Mouse (Mus musculus): ENCODE data around the gene Brd2. TPM values are rescaled to one million over a fixed set of nuclear protein-coding genes. Genes with fewer than 3 reads are reported as not detected.

Brd2 gene
- polyA plus RNA-seq, 1 experiment, result 233 TPM

DNA sequence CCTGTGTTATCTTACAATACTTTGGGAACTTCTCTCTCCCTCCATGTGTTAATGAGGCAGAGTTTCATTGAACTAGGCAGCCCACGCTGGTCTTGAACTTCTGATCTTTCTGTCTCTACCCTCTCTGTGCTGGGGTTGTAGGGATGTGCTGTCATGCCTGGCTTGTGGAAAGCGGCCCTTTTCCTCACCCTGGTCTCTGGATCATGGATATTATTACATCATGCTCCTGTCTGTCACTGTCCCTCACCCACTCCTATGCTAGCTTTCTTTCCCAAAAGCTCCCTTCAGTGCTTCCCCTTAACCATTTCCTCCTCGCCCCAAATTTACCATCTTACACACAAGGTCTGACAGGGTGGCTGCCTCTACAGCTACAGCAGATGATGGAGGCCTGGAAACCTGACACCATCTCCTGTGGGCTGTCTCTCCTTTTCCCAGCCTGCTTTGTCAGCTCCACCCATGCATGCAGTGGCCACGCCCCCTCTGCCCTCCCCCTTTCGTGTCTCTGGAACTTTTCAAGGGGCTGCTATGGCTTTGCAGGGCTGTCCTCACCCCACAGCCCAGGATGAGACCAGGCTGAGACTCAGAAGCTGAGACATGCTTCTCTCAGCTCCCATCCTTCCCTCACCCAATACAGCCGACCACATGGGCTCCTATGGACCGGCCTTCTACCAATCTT is 29.1 kb downstream of the Brd2 start:
- no peak overlapping the region for H3K27ac ChIP-seq (ENCODE audit: insufficient read depth, low read length)

GRCm38 (mm10) chr17:34092197-34092875 is 30.1 kb downstream of the Brd2 start, which contains the start of gene H2-Oa:
TSS of gene H2-Oa (plus strand) at chr17:34092340.
- Histone ChIP-seq H3K27ac (ENCODE audit: insufficient read depth, low read length) (no peak within 1 kb of the TSS), H3K4me1 (ENCODE audit: control insufficient read depth, insufficient read depth, low read length) (no peaks in the 10 kb centered on the region), H3K4me3 (ENCODE audit: insufficient read depth, low read length) (no peak within 1 kb of the TSS)
- TF ChIP-seq CTCF (IDR thresholded peaks at IDR 0.05; ENCODE audit: borderline replicate concordance, insufficient read depth, low read length), result no peak
- TF ChIP-seq POLR2A (IDR thresholded peaks at IDR 0.05; ENCODE audit: low read depth, low read length), result no peak

More for the DNA sequence above, 29.1 kb downstream of the Brd2 start:
- no peak overlapping the region for H3K4me3 ChIP-seq (ENCODE audit: insufficient read depth, low read length)
- H3K4me1 ChIP-seq (ENCODE audit: control insufficient read depth, insufficient read depth, low read length), result no peaks in the 10 kb centered on the region
- TF ChIP-seq POLR2A (IDR thresholded peaks at IDR 0.05; ENCODE audit: low read depth, low read length) (no peak), CTCF (IDR thresholded peaks at IDR 0.05; ENCODE audit: borderline replicate concordance, insufficient read depth, low read length) (no peak)

DNA sequence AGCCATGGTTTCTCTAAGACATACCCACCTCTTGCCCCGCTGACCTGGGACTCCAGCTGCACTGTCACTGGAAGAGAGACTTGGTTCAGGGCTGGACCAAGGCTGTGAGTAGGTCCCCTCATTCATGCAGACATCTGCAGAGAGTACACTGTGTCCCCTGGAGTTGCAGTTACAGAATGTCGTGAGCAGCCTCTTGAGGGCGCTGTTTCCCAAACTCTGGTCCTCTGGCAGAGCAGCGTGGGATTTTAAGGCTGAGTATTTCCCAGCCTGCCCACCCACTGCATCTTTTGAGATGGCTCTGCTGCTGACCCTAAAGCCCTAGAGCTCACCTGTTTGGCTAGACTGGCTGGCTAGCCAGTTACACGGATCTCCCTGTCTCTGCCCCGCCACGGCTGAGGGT is 31.5 kb downstream of the Brd2 start:
- no peak overlapping the region for H3K27ac ChIP-seq (ENCODE audit: insufficient read depth, low read length)
- TF ChIP-seq POLR2A (IDR thresholded peaks at IDR 0.05; ENCODE audit: low read depth, low read length) (no peak), CTCF (IDR thresholded peaks at IDR 0.05; ENCODE audit: borderline replicate concordance, insufficient read depth, low read length) (no peak)
- H3K4me3 ChIP-seq (ENCODE audit: insufficient read depth, low read length), result no peak overlapping the region
- H3K4me1 ChIP-seq (ENCODE audit: control insufficient read depth, insufficient read depth, low read length), result no peaks in the 10 kb centered on the region

DNA sequence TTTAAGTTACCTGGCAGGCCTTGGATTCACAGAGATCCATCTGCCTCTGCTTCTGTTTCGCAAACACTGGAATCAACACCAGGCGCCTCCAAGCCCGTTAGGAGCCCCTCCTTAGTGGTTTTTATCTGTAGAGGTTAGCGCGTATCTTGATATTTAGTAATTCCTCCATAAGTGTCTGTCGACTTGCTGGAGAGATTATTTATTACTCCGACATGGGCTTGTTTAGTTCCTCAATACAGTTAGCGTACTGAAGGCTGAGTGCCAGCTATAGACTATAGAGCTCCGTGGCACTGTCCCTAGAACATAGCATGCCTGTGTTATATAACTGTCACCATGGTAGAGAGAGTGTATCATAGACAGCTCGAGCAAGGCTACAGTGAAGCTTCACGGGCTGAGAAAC is 34.3 kb downstream of the Brd2 start:
- H3K4me1 ChIP-seq (ENCODE audit: control insufficient read depth, insufficient read depth, low read length), result no peaks in the 10 kb centered on the region
- H3K4me3 ChIP-seq (ENCODE audit: insufficient read depth, low read length), result no peak overlapping the region
- no peak for TF ChIP-seq CTCF (IDR thresholded peaks at IDR 0.05; ENCODE audit: borderline replicate concordance, insufficient read depth, low read length)
- no peak for TF ChIP-seq POLR2A (IDR thresholded peaks at IDR 0.05; ENCODE audit: low read depth, low read length)
- H3K27ac ChIP-seq (ENCODE audit: insufficient read depth, low read length), result no peak overlapping the region

- TF ChIP-seq POLR2A (IDR thresholded peaks at IDR 0.05; ENCODE audit: low read depth, low read length) (no peak), CTCF (IDR thresholded peaks at IDR 0.05; ENCODE audit: borderline replicate concordance, insufficient read depth, low read length) (no peak)
- Histone ChIP-seq H3K4me1 (ENCODE audit: control insufficient read depth, insufficient read depth, low read length) (no peaks in the 10 kb centered on the region), H3K4me3 (ENCODE audit: insufficient read depth, low read length) (no peak overlapping the region), H3K27ac (ENCODE audit: insufficient read depth, low read length) (no peak overlapping the region)
These were observed 35.0 kb downstream of the Brd2 start for GRCm38 (mm10) chr17:34087386-34087785.

DNA sequence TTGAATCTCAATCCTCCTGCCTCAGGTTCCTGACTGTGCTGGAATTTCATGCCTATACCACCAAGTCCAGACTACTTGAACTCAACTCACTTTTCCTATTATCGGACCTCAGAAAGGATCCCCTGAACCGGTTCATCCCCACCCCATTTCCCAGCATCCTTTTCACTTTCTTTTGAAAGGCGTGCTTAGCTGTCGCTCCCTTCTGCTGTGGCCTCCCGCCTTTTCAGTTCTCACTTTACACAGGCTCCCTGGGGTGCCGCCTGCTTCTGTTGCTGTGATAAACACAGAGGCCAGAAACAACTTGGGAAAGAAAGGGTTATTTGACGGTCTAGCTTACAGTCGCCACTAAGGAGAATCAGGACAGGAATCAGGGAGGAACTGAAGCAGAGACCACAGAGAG is 39.3 kb downstream of the Brd2 start:
- Histone ChIP-seq H3K4me3 (ENCODE audit: insufficient read depth, low read length) (no peak overlapping the region), H3K27ac (ENCODE audit: insufficient read depth, low read length) (no peak overlapping the region), H3K4me1 (ENCODE audit: control insufficient read depth, insufficient read depth, low read length) (no peaks in the 10 kb centered on the region)
- TF ChIP-seq POLR2A (IDR thresholded peaks at IDR 0.05; ENCODE audit: low read depth, low read length), result no peak
- no peak for TF ChIP-seq CTCF (IDR thresholded peaks at IDR 0.05; ENCODE audit: borderline replicate concordance, insufficient read depth, low read length)

GRCm38 (mm10) chr17:34079621-34080020 is 42.8 kb downstream of the Brd2 start:
- Histone ChIP-seq H3K27ac (ENCODE audit: insufficient read depth, low read length) (no peak overlapping the region), H3K4me3 (ENCODE audit: insufficient read depth, low read length) (no peak overlapping the region), H3K4me1 (ENCODE audit: control insufficient read depth, insufficient read depth, low read length) (no peaks in the 10 kb centered on the region; the same call in 1 of the 2 replicates)
- TF ChIP-seq POLR2A (IDR thresholded peaks at IDR 0.05; ENCODE audit: low read depth, low read length) (no peak), CTCF (IDR thresholded peaks at IDR 0.05; ENCODE audit: borderline replicate concordance, insufficient read depth, low read length) (no peak)

DNA sequence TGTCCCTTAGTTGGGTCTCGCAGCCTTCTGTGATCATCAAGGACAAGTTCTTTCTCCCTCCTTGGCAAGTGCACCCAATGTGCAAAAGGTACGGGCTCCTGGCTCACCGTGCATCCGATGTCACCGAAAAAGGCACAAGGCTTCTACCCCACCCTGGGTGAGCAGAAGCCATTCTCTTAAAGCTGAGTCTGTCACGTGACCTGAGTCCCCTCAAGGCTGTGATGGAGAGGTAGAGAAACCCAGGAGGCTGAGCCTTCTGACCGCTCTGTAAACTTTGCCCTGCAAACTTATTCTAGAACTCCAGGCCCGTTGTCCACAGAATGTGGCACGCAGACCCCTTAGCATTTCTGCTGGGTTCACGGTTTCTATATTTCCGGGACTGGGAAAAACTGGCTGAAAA is 43.4 kb downstream of the Brd2 start:
- Histone ChIP-seq H3K27ac (ENCODE audit: insufficient read depth, low read length) (no peak overlapping the region), H3K4me3 (ENCODE audit: insufficient read depth, low read length) (no peak overlapping the region), H3K4me1 (ENCODE audit: control insufficient read depth, insufficient read depth, low read length) (no peaks in the 10 kb centered on the region; the same call in 1 of the 2 replicates)
- TF ChIP-seq CTCF (IDR thresholded peaks at IDR 0.05; ENCODE audit: borderline replicate concordance, insufficient read depth, low read length) (no peak), POLR2A (IDR thresholded peaks at IDR 0.05; ENCODE audit: low read depth, low read length) (no peak)

DNA sequence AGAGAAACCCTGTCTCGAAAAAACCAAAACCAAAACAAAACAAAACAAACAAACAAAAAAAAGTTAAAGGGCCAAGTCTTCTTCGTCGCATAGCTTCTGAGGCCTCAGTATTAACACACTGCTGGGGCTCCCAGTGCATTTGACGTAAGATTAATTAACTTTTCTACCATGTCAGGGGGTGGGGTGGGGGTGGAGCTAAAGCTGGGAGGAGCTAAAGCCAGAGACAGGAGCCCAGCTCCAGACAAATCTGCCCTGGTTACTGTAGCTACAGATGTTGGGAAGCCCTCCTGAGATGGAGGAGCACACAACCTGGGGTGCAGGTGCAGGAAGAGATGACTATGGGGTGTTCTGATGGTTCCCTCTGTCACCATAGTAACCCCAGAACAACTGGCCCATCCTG is 44.3 kb downstream of the Brd2 start:
- Histone ChIP-seq H3K4me1 (ENCODE audit: control insufficient read depth, insufficient read depth, low read length) (no peaks in the 10 kb centered on the region; the same call in 1 of the 2 replicates), H3K27ac (ENCODE audit: insufficient read depth, low read length) (no peak overlapping the region), H3K4me3 (ENCODE audit: insufficient read depth, low read length) (no peak overlapping the region)
- no peak for TF ChIP-seq POLR2A (IDR thresholded peaks at IDR 0.05; ENCODE audit: low read depth, low read length)
- TF ChIP-seq CTCF (IDR thresholded peaks at IDR 0.05; ENCODE audit: borderline replicate concordance, insufficient read depth, low read length), result no peak

GRCm38 (mm10) chr17:34077549-34077948 is 44.9 kb downstream of the Brd2 start:
- no peaks in the 10 kb centered on the region; the same call in 1 of the 2 replicates for H3K4me1 ChIP-seq (ENCODE audit: control insufficient read depth, insufficient read depth, low read length)
- H3K4me3 ChIP-seq (ENCODE audit: insufficient read depth, low read length), result no peak overlapping the region
- H3K27ac ChIP-seq (ENCODE audit: insufficient read depth, low read length), result no peak overlapping the region
- no peak for TF ChIP-seq POLR2A (IDR thresholded peaks at IDR 0.05; ENCODE audit: low read depth, low read length)

Data from embryonic fibroblast, embryonic 13.5 days (primary cell).